Mouse (Mus musculus): ENCODE measurements around the gene Vmn1r66.
"Not testable (repeated sequence)": the region's sequence is repeated elsewhere in the genome, so short reads cannot be mapped to it uniquely, and the experiment has no call there.

DNA sequence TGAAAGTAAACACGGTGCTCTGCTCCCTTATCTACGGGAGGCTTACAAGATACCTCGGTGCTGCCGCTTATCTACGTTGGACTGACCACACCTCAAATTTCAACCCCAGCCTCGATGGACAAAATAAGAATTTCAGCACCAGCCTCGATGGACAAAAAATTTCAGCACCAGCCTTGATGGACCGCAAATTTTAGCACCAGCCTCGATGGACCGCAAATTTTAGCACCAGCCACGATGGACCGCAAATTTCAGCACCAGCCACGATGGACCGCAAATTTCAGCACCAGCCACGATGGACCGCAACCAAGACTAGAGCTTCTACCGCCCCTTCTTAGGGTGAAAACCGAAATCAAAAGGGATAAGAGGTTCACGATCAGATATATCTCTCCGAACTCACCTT is 47.7 kb upstream of the Vmn1r66 start:
- TF ChIP-seq CTCF (IDR thresholded peaks at IDR 0.05; ENCODE audit: borderline replicate concordance, extremely low read depth, insufficient read depth, insufficient read length); POLR2A (IDR thresholded peaks at IDR 0.05; ENCODE audit: borderline replicate concordance, extremely low read depth, insufficient read depth, insufficient read length, poor library complexity, severe bottlenecking): not testable (repeated sequence)
